Mouse (Mus musculus) urinary bladder, postnatal 14 days (tissue): ENCODE results near the gene Ap1s1.

ENCODE experiments used
- DNase-seq: peaks from one replicate; pipeline ENCODE4 v3.0.0; 2021; ENCODE audit warnings: low spot score

Ap1s1 gene

DNA sequence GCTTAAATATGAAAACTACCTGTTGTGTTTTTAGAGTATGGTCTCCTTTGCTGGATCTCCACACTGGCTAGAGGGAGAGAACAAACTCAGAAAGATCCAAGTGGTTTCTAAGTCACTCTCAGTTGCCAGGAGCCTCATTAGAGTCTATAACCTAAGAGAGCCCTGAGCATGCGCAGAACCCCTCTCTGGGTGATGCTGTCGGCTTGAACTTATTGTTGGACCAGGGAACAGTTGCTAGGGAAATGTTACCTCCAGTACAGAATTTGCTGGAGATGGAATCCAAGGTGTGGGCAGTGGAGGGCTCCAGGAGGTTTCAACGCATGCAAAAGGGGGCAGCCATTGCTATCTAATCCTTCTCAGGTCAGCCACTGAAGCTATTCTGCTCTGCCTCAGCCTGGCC is 21.6 kb downstream of the Ap1s1 start:
- DNase-seq, result no peak

DNA sequence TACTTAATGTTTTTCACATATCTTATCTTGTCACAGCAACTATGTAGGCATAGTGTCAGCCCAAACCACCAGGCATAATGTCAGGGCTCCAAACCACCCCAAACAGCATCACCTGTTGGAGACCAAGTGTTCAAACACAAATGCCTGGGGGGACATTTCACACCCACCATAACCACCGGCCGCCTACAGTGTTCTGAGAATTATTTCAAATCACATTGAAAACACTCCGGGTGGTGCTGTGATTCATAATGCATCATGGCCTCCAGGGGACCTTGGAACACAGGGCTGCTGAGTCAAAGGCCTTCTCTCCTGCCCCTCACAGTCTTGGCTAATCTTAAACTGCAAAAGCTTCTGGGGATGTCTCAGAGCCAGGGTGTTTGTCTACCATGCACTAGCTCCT is 30.0 kb downstream of the Ap1s1 start:
- DNase-seq, result no peak

DNA sequence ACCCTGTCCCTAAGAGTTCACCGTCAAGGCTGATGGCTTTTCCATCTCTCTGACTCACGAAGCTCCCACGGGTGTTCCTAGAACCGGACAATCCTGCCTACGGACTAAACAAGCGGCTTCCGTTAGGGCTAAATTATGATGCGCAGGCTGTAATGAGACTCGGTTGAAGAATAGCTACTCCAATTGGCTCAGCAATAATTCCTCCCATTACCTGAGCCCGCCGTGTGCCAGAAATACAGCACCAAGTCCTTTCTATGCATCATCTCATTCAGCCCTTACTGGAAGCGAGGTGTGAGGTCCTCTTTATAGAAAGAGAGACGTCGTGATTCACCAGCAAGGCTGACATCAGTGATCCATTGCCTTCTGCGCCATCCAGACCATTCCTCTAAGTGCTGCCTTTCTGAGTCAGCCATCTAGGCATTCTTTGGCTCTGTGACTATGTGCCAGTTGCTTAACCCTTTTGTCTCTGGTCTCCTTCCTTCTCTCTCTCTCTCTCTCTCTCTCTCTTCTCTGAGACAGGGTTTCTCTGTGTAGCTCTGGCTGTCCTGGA is 33.5 kb downstream of the Ap1s1 start:
- DNase-seq, result no peak

DNA sequence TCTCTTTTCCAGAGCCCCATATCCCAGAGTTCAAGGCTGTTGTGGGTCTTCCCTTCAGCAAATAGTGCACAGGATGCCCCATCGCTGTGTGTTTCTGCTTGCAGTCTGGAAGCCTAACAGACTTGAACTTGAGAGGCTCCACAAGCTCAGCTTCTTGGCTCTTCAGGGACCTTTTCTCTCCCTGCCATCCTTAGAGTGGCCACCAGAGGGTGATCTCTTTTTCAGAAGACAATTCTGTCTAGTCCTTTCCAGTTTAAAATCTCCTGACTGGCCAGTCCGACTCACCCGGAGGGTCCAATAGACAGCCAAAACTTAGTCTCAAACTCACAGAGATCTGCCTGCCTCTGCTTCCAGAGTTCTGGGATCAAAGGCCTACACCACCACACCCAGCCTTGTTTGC is 35.9 kb downstream of the Ap1s1 start:
- DNase-seq, result peak; percentile 59

DNA sequence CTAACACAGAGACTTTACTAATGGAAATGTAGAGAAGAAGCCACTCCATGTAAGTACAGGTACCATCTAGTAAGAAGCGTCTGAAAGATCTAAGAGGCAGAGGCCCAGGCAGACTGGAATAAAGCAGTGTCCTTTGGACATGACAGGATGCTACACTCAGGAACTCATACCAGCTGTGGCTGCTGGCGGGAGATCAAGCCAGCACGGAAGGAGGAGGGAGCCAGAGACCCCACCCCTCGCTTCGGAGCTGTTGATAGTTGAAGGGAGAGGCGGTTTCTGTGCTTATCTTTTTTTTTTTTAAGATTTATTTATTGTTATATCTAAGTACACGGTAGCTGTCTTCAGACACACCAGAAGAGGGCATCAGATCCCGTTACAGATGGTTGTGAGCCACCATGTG is 38.7 kb downstream of the Ap1s1 start:
- no peak for DNase-seq

DNA sequence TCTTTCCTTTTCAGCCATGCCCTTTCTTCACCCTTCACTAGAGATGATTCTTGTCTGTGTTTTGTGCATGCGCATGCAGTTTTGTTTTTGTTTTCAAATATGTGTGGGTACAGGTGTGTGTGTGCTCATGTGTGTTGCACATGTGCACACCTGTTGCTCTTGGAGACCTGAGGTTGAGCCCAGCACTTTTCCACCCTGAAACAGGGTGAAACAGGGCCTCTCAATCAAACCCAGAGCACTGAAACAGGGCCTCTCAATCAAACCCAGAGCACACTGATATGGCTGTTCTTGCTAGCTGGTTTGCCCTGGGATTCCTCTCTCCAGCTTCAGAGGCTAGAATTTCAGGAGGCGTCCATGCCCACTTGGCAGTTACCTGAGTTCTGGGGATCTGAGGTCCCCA is 45.3 kb downstream of the Ap1s1 start:
- no peak for DNase-seq

DNA sequence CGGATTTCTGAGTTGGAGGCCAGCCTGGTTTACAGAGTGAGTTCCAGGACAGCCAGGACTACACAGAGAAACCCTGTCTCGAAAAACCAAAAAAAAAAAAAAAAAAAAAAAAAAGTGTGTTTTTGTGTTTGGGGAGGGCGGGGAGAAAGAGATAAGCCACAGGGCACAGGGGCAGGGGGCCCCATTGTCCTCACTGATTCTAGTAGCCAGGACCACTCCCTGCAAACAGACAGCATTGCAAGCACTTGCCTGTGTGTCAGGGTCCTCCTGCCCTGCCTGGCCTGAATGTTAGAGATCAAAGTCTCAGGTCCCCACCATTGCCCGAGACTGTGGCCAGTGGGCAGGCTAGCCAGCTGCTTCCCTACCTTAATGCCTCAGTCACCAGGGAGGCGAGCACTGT is 46.5 kb downstream of the Ap1s1 start:
- no peak for DNase-seq

DNA sequence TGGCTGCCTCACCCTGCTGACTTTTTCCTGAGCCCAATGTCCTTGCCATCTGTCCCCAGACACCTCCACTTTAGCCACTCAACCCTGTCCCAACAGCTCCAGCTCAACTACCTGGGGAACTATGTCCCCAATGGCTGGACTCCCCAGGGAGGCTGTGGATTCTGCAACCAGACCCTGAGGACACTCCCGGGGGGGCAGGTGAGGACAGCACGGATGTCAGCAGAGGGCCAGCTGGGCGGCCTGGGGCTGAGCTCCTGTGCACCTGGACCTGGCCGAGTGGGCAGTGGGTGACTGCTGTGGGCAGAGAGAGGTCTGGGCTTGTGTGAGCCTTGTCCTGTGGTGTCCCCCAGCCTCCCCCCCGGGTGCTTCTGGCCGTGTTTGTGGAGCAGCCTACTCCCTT is 56.1 kb downstream of the Ap1s1 start:
- no peak for DNase-seq

DNA sequence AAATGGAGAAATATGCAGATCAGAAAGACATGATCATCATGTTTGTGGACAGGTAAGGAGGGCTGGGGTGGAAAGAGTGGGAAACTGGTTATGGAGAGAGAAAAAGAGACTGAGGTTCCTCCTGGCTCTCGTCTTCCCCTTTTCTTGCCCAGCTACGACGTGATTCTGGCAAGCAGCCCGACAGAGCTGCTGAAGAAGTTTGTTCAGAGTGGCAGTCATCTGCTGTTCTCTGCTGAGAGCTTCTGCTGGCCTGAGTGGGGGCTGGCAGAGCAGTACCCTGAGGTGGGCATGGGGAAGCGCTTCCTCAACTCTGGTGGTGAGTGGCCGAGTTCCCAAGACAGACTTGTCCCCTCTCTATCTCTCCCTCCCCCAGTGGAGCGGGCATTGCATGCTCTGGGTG is 57.5 kb downstream of the Ap1s1 start:
- DNase-seq, result peak; percentile 32

DNA sequence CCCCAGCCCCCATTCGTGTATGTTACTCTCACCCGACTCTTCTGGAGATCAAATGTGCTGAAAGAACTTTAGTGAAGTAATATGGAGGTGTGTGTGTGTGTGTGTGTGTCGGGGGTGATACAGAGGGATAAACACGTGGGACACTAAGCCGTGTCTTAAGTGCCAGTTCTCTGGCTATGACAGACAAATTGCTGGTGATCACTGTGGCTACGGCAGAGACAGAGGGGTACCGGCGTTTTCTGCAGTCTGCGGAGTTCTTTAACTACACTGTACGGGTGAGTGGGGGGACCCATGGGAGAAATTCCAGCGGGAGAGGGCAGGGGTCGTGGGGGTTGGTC is 58.0 kb downstream of the Ap1s1 start, which contains the start of gene Znhit1:
TSS of gene Znhit1 (minus strand) at position 88 of the 338 bp plus-strand sequence.
- DNase-seq, result no peak

DNA sequence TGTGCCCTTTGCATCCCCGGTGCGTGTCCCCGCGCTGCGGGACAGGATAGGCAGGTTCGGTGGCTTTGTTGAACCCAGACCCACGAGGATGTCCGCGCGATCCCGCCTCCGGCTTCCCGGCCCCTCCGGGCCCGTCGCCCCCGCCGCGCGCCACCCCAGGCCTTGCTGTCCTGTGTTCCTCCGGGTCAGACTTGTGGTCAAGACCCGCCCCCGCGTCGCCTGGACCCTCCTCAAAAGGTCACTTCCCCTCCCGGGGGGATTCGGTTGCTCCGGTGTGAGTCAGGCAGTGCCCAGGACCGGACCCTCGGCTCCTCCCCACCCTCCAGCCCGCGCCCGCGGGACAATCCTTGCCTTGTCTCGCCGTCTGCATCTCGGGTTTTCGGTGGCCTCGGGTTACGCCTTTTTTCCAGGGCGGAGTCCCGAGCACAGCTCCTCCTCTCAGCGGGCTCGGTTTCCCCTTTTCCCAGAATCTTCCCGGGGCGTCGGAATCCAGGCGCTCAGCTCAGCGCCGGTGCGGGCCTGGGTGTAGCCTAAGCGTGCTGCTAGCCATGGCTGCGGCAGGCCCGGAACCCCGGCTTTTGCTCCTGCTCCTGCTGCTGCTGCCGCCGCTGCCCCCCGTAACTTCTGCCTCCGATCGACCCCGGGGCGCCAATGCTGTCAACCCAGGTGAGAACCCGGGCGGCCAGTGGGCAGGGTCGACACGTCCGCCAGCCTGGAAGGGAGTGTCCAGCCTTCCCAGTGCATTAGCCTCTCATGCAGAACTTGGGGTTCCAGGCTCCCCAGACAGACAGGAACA is 58.6 kb downstream of the Ap1s1 start:
- peak; percentile 80 for DNase-seq

DNA sequence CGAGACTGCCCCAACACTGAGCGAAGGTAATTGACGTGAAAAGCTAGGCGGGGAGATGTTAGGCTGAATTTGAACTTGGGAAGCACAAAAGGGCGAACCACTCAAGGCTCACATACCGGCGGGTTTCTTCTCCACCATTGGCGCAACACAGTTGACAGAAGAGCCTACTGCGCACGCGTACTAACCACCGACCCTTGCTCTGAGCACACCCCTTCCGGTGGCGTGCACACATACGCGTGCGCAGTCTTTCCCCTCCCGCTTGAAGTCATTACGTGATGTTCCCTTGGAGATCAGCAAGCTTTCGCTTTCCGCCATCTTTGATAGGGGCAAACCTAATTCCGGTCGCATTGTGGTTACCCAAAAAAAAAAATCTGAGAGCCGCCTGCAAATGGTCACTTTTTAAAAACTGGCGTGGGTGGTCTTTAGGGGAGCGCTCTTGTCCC is 59.2 kb downstream of the Ap1s1 start, which contains the start of gene Plod3:
TSS of gene Plod3 (plus strand) at position 325 of the 443 bp plus-strand sequence.
- peak; percentile 97 for DNase-seq
